Mouse (Mus musculus) liver, adult 2 months (tissue): ENCODE measurements around the gene Itga3. TPM values are rescaled to one million over a fixed set of nuclear protein-coding genes. Genes with fewer than 3 reads are reported as not detected.

ENCODE experiments used
- DNase-seq: peaks from one replicate; pipeline ENCODE4 v3.0.0-alpha.2; 2011; ENCODE audit warnings: low read depth, low spot score; ENCODE audit errors: extremely low read depth
- H3K27ac ChIP-seq: fragments of 200-500 bp; replicated peaks from 2 replicates; pipeline ENCODE4 v1.5.1; 2012; ENCODE audit warnings: low read depth, mild to moderate bottlenecking, control low read depth, inconsistent platforms, low read length; ENCODE audit not compliant: insufficient read depth
- H3K27me3 ChIP-seq: fragments of 200-500 bp; 2 replicates; pipeline ENCODE4 v1.6.1; 2012; ENCODE audit warnings: mild to moderate bottlenecking, moderate library complexity, low read length, inconsistent platforms; ENCODE audit not compliant: control insufficient read depth, insufficient read depth
- H3K36me3 ChIP-seq: fragments of 200-500 bp; 2 replicates; pipeline ENCODE4 v1.6.1; 2012; ENCODE audit warnings: low read length, inconsistent platforms; ENCODE audit not compliant: control insufficient read depth, insufficient read depth
- H3K4me1 ChIP-seq: fragments of 200-500 bp; 2 replicates; pipeline ENCODE4 v1.6.1; 2011; ENCODE audit warnings: low read length; ENCODE audit not compliant: control insufficient read depth, insufficient read depth
- H3K4me3 ChIP-seq: fragments of 200-500 bp; 2 replicates; pipeline ENCODE4 v1.5.1; 2011; ENCODE audit warnings: low read depth, mild to moderate bottlenecking, control low read depth, low read length, moderate library complexity; ENCODE audit not compliant: insufficient read depth
- H3K79me2 ChIP-seq: fragments of 200-500 bp; 2 replicates; pipeline ENCODE4 v1.6.1; 2012; ENCODE audit warnings: inconsistent platforms, mild to moderate bottlenecking, low read length, moderate library complexity; ENCODE audit not compliant: control insufficient read depth, insufficient read depth
- H3K9ac ChIP-seq: fragments of 200-500 bp; 2 replicates; pipeline ENCODE4 v1.6.1; 2012; ENCODE audit warnings: low read depth, mild to moderate bottlenecking, control low read depth, inconsistent platforms, low read length
- CTCF ChIP-seq: fragments of 200-500 bp; IDR thresholded peaks from 2 replicates; pipeline ENCODE4 v1.5.1; 2011; ENCODE audit warnings: low read depth, low read length, control low read depth
- POLR2A ChIP-seq: fragments of 200-500 bp; IDR thresholded peaks from 2 replicates; pipeline ENCODE4 v1.6.1; 2011; ENCODE audit warnings: low read length, control low read depth; ENCODE audit not compliant: insufficient read depth; ENCODE audit errors: extremely low read depth
- WGBS: fragments of 180-500 bp; shearing (Covaris S2); methylation state at CpG from one replicate; pipeline ENCODE4 v1.1.7; 2018; 5-methylcytosine and 5-hydroxymethylcytosine counted together
- polyA plus RNA-seq: library from polyadenylated mRNA; depleted of rRNA; stranded (reverse); fragments of >200 nt; gene quantifications from 2 replicates; pipeline ENCODE4 v1.2.3, GENCODE M21; 2012
- total RNA-seq: library from RNA; depleted of rRNA; stranded (reverse); fragments of >200 nt; gene quantifications from 2 replicates; pipeline ENCODE4 v1.2.3, GENCODE M21; 2014

Gene Itga3
- total and polyA plus RNA-seq, 2 experiments: 2.6 to 5.7 TPM

DNA sequence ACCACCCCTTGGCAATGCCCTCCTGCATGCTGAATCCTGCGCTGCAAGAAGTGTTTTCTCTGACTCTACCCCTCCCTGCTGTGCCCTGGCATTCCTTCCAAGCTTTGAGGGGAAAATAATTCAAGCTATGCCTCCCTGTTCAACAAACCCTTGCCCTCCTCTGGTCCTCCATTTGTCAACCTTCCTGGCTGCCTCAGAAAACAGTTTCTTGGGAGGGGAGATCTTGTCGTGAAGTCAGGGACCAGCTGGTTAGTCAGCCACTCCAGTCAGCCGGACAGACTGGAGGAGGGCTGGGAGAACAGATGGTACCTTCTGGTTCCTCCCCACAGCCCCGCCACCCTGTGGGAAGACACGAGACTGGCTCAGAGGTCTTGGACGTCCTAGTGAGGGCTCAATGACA, 39.3 kb downstream of the Itga3 start:
- no peak overlapping the region for H3K9ac ChIP-seq
- DNase-seq: no peak
- peaks cover 19% of the 10 kb centered on the region for H3K4me1 ChIP-seq
- WGBS: 87% methylated on average over 6 of the region's 6 CpGs
- H3K27me3 ChIP-seq: no peaks in the 10 kb centered on the region
- H3K36me3 ChIP-seq: peaks cover 5% of the 10 kb centered on the region; the same call in 1 of the 2 replicates
- no peaks in the 10 kb centered on the region for H3K79me2 ChIP-seq
- no peak overlapping the region for H3K27ac ChIP-seq
- H3K4me3 ChIP-seq: no peak overlapping the region
- TF ChIP-seq POLR2A (no peak), CTCF (no peak)

DNA sequence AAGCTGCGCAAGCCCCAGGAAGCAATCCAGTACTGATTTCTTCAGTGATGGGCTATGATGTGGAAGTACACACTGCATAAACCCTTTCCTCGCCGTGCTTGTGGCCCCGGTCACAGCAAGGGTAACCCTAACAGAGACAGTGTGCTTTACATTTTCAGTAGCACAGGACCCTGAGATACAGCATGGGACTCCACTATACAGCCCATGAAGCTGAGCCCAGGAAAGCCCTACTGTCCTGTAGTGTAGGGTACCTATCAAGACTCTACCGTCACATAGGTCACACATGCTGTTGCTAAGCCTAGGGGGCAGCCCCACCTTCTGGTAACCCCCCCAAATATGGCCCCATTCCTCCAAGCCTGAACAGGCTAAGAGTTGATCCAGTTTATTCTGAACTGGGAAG, 40.1 kb downstream of the Itga3 start:
- Histone ChIP-seq H3K4me1 (peaks cover 17% of the 10 kb centered on the region), H3K27me3 (no peaks in the 10 kb centered on the region), H3K4me3 (no peak overlapping the region), H3K79me2 (no peaks in the 10 kb centered on the region), H3K9ac (no peak overlapping the region), H3K27ac (no peak overlapping the region), H3K36me3 (peaks cover 5% of the 10 kb centered on the region; the same call in 1 of the 2 replicates)
- no peak for DNase-seq
- no peak for TF ChIP-seq CTCF
- TF ChIP-seq POLR2A: no peak
- 97% methylated on average over 5 of the region's 5 CpGs for WGBS

DNA sequence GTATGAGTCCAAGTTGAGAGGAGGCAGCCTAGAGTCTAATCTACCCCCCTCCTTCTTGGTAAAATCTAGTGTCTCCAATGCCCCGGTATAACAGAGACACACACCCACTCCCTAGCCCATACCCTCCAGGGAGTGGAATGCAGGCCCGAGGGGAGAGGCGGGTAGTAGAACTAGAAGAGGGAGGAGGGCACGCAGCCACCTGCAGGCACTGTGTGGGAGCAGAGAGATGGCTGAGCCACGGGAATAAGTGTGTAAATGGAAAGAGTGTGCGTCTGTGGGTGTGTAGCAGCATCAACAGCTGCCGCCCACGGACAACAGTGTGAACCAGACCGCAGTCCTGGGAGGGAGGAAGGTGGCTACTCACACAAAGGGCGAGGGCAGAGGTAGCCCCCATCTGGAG, 41.7 kb downstream of the Itga3 start:
- Histone ChIP-seq H3K27ac (no peak overlapping the region), H3K9ac (no peak overlapping the region), H3K27me3 (no peaks in the 10 kb centered on the region), H3K79me2 (no peaks in the 10 kb centered on the region), H3K4me3 (no peak overlapping the region), H3K36me3 (peaks cover 10% of the 10 kb centered on the region), H3K4me1 (peaks cover 14% of the 10 kb centered on the region)
- TF ChIP-seq POLR2A (no peak), CTCF (no peak)
- DNase-seq: no peak
- WGBS: 88% methylated on average over 10 of the region's 10 CpGs

DNA sequence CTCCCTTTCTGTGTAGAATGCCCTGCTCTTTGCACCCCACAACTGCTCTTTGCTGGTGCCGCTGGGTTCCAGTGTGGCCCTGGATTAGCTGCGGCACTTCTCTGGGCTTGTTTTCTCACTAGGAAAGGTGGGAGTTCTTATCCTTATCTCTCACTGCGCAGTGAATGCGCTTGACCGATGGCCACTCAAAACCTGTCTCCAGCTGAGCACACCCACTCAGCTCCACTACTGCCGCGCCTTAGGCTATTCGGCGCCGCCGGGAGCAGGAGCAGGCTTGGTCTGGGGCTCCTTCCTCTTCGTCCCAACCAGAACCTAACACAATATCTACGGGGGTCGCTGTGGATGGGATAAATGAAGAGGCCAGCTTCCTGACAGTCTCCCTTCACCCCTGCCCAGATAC, 43.0 kb downstream of the Itga3 start:
- WGBS: 89% methylated on average over 14 of the region's 14 CpGs
- TF ChIP-seq CTCF: no peak
- TF ChIP-seq POLR2A: no peak
- Histone ChIP-seq H3K27ac (no peak overlapping the region), H3K27me3 (no peaks in the 10 kb centered on the region), H3K4me3 (no peak overlapping the region), H3K4me1 (peaks cover 5% of the 10 kb centered on the region), H3K79me2 (no peaks in the 10 kb centered on the region), H3K36me3 (peaks cover 16% of the 10 kb centered on the region), H3K9ac (no peak overlapping the region)
- no peak for DNase-seq

DNA sequence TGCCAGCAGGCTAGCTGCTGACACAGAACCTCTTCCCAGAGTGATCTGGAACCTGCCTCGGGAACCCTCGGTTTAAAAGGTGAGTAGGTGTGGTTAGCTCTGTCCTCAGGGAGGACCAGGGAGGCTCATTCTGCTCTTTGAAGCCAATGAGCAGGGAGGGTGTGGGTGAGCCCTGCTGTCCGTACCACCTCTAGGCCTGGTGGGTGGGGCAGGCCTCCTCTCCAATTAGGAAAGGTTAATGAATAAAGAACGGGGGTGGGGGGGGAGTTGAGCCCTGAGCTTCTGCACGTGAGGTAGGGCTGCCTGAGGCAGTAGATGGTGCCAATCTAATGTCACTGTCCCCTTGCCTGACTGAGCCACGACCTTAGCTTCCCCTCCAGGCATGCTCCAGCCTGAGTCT, 43.7 kb downstream of the Itga3 start:
- H3K27ac ChIP-seq: no peak overlapping the region
- peaks cover 16% of the 10 kb centered on the region for H3K36me3 ChIP-seq

DNA sequence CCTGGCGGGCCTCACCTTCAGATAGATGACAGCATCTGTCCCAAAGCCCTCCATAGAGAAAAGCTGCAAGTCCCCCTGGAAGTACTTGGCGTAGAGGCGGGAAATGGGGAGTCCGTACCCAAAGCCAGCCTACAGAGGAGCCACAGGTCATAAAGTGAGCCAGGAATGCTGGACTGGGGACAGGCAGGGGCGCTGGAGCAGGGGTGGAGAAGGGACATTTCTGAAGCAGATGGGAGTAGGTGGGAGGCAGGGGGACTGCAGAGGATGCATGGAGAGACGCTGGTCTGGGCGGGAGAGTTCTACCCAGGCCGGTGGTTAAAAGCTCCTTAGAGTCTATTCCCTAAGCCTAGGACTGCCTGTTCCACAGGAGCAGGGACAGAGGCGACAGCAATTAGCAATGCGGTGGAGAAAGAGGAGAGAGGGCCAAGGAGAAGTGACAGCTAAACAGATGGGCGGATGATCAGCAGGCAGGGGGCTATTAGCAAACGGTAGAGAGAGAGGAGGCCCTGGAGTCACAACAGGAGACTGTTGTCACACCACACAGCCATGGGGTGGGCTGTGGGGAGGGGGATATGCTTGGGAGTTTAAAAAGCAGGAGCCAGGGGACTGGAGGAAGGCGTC, 48.6 kb downstream of the Itga3 start:
- no peak overlapping the region for H3K9ac ChIP-seq
- no peaks in the 10 kb centered on the region for H3K79me2 ChIP-seq
- no peak for TF ChIP-seq CTCF
- TF ChIP-seq POLR2A: no peak
- no peak overlapping the region for H3K27ac ChIP-seq
- peaks cover 14% of the 10 kb centered on the region; the same call in 1 of the 2 replicates for H3K36me3 ChIP-seq
- H3K4me3 ChIP-seq: no peak overlapping the region
- WGBS: 83% methylated on average over 13 of the region's 13 CpGs
- no peaks in the 10 kb centered on the region for H3K4me1 ChIP-seq
- DNase-seq: no peak
- no peaks in the 10 kb centered on the region for H3K27me3 ChIP-seq

More for the DNA sequence above, 43.7 kb downstream of the Itga3 start:
- H3K27me3 ChIP-seq: no peaks in the 10 kb centered on the region
- no peak overlapping the region for H3K4me3 ChIP-seq
- H3K79me2 ChIP-seq: no peaks in the 10 kb centered on the region
- H3K4me1 ChIP-seq: no peaks in the 10 kb centered on the region
- 26% methylated on average over 6 of the region's 6 CpGs for WGBS
- H3K9ac ChIP-seq: no peak overlapping the region
- TF ChIP-seq POLR2A (no peak), CTCF (no peak)
- peak; percentile 78 for DNase-seq
